Mouse (Mus musculus) myocyte (in vitro differentiated cells): ENCODE data around the gene Ublcp1.

Source experiments
- CEBPB ChIP-seq: IDR thresholded peaks from 2 replicates; pipeline ENCODE4 v1.6.1; 2011; ENCODE audit warnings: mild to moderate bottlenecking, moderate library complexity; ENCODE audit not compliant: poor library complexity, insufficient read depth, severe bottlenecking
- E2F4 ChIP-seq: IDR thresholded peaks from one replicate; pipeline ENCODE4 v1.6.1; 2011; ENCODE audit warnings: mild to moderate bottlenecking, control low read depth, moderate library complexity; ENCODE audit not compliant: insufficient read depth
- MAX ChIP-seq: IDR thresholded peaks from one replicate; pipeline ENCODE4 v1.6.1; 2011; ENCODE audit warnings: low read depth, mild to moderate bottlenecking, control low read depth
- MYOG ChIP-seq, 3 experiments: IDR thresholded peaks; one replicate each; pipeline ENCODE4 v1.6.1; 2011; ENCODE audit warnings: control low read depth in 2 of 3, low read depth in 2 of 3, mild to moderate bottlenecking in 2 of 3; ENCODE audit not compliant: insufficient read length in 2 of 3, control insufficient read depth in 1 of 3, insufficient read depth in 1 of 3
- POLR2A ChIP-seq: IDR thresholded peaks from one replicate; pipeline ENCODE4 v1.6.1; 2011; ENCODE audit warnings: low read depth, mild to moderate bottlenecking, control low read depth, moderate library complexity; ENCODE audit not compliant: insufficient read length
- POLR2AphosphoS2 ChIP-seq: IDR thresholded peaks from one replicate; pipeline ENCODE4 v1.6.1; 2011; ENCODE audit warnings: low read depth, control low read depth; ENCODE audit not compliant: insufficient read length
- SRF ChIP-seq: IDR thresholded peaks from one replicate; pipeline ENCODE4 v1.6.1; 2011; ENCODE audit warnings: low read depth; ENCODE audit not compliant: control insufficient read depth, insufficient read length
- TCF12 ChIP-seq: IDR thresholded peaks from one replicate; pipeline ENCODE4 v1.6.1; 2011; ENCODE audit warnings: mild to moderate bottlenecking, control low read depth; ENCODE audit not compliant: poor library complexity, insufficient read depth, severe bottlenecking
- TCF3 ChIP-seq: IDR thresholded peaks from one replicate; pipeline ENCODE4 v1.6.1; 2011; ENCODE audit warnings: low read depth, control low read depth; ENCODE audit not compliant: insufficient read length
- USF1 ChIP-seq: IDR thresholded peaks from one replicate; pipeline ENCODE4 v1.6.1; 2011; ENCODE audit warnings: low read depth, mild to moderate bottlenecking, control low read depth, moderate library complexity

DNA sequence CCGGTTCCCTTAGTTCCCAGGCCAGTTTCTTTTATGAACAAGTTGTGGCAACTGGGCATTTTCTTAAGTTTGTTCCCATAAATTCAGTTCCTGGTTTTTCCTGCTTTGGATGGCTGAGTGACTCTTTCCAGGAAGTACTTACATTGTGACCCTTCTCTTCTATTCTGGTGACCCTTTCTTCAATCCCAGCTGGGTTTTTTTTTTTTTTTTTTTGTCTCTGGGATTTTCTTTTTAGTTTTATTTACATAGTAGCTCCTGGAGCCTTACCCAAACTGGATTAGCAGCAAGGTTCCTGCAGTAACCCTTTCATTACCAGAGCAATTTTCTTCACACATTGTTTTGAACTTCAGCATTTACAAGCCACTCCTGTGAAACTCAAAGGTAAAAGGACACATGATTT lies 46.1 kb upstream of the Ublcp1 start:
- TF ChIP-seq USF1 (no peak), CEBPB (no peak), POLR2A (no peak), SRF (no peak), MAX (no peak), E2F4 (no peak), TCF12 (no peak), MYOG (IDR thresholded peaks at IDR 0.05; ENCODE audit: control insufficient read depth in 1 of 3, insufficient read depth in 1 of 3, insufficient read length in 2 of 3, low read depth in 2 of 3) (no peak), TCF3 (no peak), POLR2AphosphoS2 (no peak)
